Mouse (Mus musculus): ENCODE measurements at regions not wholly inside any gene's neighbourhood (a gene's known extent, or its start where the extent isn't known, plus 50 kb on each side); places are given as distances from the start of the nearest gene placed in this dataset.

DNA sequence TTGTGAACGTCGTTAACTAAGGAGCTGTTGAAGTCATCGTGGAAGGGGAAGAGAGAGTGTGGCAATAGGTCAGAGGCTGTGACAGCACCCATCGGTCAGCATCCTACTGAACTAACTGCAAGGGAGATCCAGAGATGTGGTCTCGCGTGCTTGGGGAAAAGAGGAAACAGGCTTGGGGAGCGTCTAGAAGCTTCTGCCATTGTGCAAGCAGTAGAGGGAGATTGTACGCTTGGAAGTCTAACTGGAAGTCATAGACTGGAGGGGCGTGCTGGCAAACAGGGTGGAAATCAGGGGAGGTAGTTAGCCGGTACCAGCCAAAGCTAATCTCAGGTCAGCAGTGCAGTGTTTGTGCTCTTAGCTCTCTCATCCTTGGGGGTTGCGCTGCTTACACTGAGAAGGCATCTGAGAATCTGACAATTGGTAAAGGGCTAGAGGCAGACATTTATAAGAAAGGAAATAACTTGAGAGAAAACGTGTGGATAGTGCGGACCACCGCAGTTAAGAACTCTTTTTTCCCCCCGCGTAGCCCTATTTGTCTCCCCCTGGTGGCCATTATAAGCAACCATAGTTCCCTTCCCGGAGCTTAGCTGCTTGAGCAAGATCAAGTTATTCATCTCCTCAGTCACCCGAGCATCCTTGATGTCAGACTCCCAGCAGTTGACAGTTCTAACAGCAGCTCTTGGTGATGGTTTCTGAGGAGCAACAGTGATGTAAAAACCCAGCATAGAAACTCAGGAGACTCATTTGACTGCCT lies 151.5 kb downstream of the 4933412E24Rik start:
- TF ChIP-seq POLR2A (IDR thresholded peaks at IDR 0.05; ENCODE audit: borderline replicate concordance, extremely low read depth, low read depth, low read length) (no peak), CTCF (IDR thresholded peaks at IDR 0.05; ENCODE audit: insufficient read depth, low read length) (peak; percentile 34; the same call in 1 of the 2 replicates)
- peak; percentile 29 for DNase-seq
- H3K4me1 ChIP-seq (ENCODE audit: control insufficient read depth, insufficient read depth, low read length) = no peaks in the 10 kb centered on the region; the same call in 1 of the 2 replicates
- 39% methylated on average over 18 of the region's 18 CpGs for WGBS
- no peak overlapping the region for H3K4me3 ChIP-seq (replicated peaks; ENCODE audit: extremely low read depth, low read depth, low read length)

- TF ChIP-seq POLR2A (IDR thresholded peaks at IDR 0.05; ENCODE audit: borderline replicate concordance, extremely low read depth, low read depth, low read length) (no peak), CTCF (IDR thresholded peaks at IDR 0.05; ENCODE audit: insufficient read depth, low read length) (no peak)
- no peak for DNase-seq
- 72% methylated on average over 12 of the region's 12 CpGs for WGBS
Observed at GRCm38 (mm10) chr15:59852271-59853000, 164.0 kb downstream of the 4933412E24Rik start.

GRCm38 (mm10) chr15:59845158-59845739 lies 171.2 kb downstream of the 4933412E24Rik start:
- no peak for DNase-seq
- Histone ChIP-seq H3K4me3 (replicated peaks; ENCODE audit: extremely low read depth, low read depth, low read length) (no peak overlapping the region), H3K4me1 (ENCODE audit: control insufficient read depth, insufficient read depth, low read length) (no peaks in the 10 kb centered on the region)
- TF ChIP-seq CTCF (IDR thresholded peaks at IDR 0.05; ENCODE audit: insufficient read depth, low read length) (peak; percentile 10; the same call in 1 of the 2 replicates), POLR2A (IDR thresholded peaks at IDR 0.05; ENCODE audit: borderline replicate concordance, extremely low read depth, low read depth, low read length) (no peak)
- WGBS = 49% methylated on average over 7 of the region's 7 CpGs

More at GRCm38 (mm10) chr15:59852271-59853000, 164.0 kb downstream of the 4933412E24Rik start:
- Histone ChIP-seq H3K4me1 (ENCODE audit: control insufficient read depth, insufficient read depth, low read length) (no peaks in the 10 kb centered on the region), H3K4me3 (replicated peaks; ENCODE audit: extremely low read depth, low read depth, low read length) (no peak overlapping the region)

DNA sequence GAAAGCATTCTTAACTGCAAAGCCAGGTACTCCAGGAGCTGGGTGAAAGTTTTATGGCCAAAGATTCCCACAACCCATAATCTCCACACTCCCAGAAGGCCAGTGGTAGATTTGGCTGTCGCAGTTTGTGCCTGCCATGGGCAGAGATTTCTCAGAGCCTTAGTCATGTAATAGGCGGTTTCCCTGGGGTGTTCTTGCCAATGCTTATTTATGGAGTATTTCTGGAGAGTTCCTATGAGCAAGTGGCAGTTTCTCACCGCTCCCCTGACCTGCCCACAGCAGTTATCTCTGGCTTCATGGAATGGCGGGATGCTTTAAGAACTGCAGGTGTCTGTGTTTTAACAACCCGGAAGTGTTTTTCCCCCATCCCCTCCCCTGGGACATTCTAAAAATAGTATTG lies 179.8 kb downstream of the 4933412E24Rik start:
- Histone ChIP-seq H3K4me1 (ENCODE audit: control insufficient read depth, insufficient read depth, low read length) (no peaks in the 10 kb centered on the region), H3K4me3 (replicated peaks; ENCODE audit: extremely low read depth, low read depth, low read length) (no peak overlapping the region)
- no peak for DNase-seq
- TF ChIP-seq POLR2A (IDR thresholded peaks at IDR 0.05; ENCODE audit: borderline replicate concordance, extremely low read depth, low read depth, low read length) (no peak), CTCF (IDR thresholded peaks at IDR 0.05; ENCODE audit: insufficient read depth, low read length) (no peak)
- WGBS = 73% methylated on average over 5 of the region's 5 CpGs

- DNase-seq = no peak
- Histone ChIP-seq H3K4me3 (replicated peaks; ENCODE audit: extremely low read depth, low read depth, low read length) (no peak overlapping the region), H3K4me1 (ENCODE audit: control insufficient read depth, insufficient read depth, low read length) (peaks cover 1% of the 10 kb centered on the region; the same call in 1 of the 2 replicates)
- TF ChIP-seq CTCF (IDR thresholded peaks at IDR 0.05; ENCODE audit: insufficient read depth, low read length) (no peak), POLR2A (IDR thresholded peaks at IDR 0.05; ENCODE audit: borderline replicate concordance, extremely low read depth, low read depth, low read length) (no peak)
- WGBS = 76% methylated on average over 3 of the region's 3 CpGs
Observed at GRCm38 (mm10) chr15:59833232-59833631, 183.2 kb downstream of the 4933412E24Rik start.

- peaks cover 3% of the 10 kb centered on the region; the same call in 1 of the 2 replicates for H3K4me1 ChIP-seq (ENCODE audit: control insufficient read depth, insufficient read depth, low read length)
- TF ChIP-seq POLR2A (IDR thresholded peaks at IDR 0.05; ENCODE audit: borderline replicate concordance, extremely low read depth, low read depth, low read length) (no peak), CTCF (IDR thresholded peaks at IDR 0.05; ENCODE audit: insufficient read depth, low read length) (no peak)
- WGBS = 73% methylated on average over 2 of the region's 2 CpGs
- H3K4me3 ChIP-seq (replicated peaks; ENCODE audit: extremely low read depth, low read depth, low read length) = no peak overlapping the region
- no peak for DNase-seq
Observed at GRCm38 (mm10) chr15:59831481-59831880, 184.9 kb downstream of the 4933412E24Rik start.

GRCm38 (mm10) chr15:59830553-59831462 lies 185.6 kb downstream of the 4933412E24Rik start:
- Histone ChIP-seq H3K4me3 (replicated peaks; ENCODE audit: extremely low read depth, low read depth, low read length) (no peak overlapping the region), H3K4me1 (ENCODE audit: control insufficient read depth, insufficient read depth, low read length) (peaks cover 3% of the 10 kb centered on the region; the same call in 1 of the 2 replicates)
- no peak for DNase-seq
- TF ChIP-seq POLR2A (IDR thresholded peaks at IDR 0.05; ENCODE audit: borderline replicate concordance, extremely low read depth, low read depth, low read length) (no peak), CTCF (IDR thresholded peaks at IDR 0.05; ENCODE audit: insufficient read depth, low read length) (no peak)
- WGBS = 71% methylated on average over 17 of the region's 17 CpGs

- 16% methylated on average over 5 of the region's 5 CpGs for WGBS
- TF ChIP-seq POLR2A (IDR thresholded peaks at IDR 0.05; ENCODE audit: borderline replicate concordance, extremely low read depth, low read depth, low read length) (no peak), CTCF (IDR thresholded peaks at IDR 0.05; ENCODE audit: insufficient read depth, low read length) (peak; percentile 94)
- DNase-seq = peak; percentile 79
- H3K4me1 ChIP-seq (ENCODE audit: control insufficient read depth, insufficient read depth, low read length) = peaks cover 3% of the 10 kb centered on the region
- no peak overlapping the region for H3K4me3 ChIP-seq (replicated peaks; ENCODE audit: extremely low read depth, low read depth, low read length)
Observed at GRCm38 (mm10) chr15:59828421-59828820, 188.0 kb downstream of the 4933412E24Rik start.

Data from lung, adult 2 months (tissue).